In the genomic region with DNA sequence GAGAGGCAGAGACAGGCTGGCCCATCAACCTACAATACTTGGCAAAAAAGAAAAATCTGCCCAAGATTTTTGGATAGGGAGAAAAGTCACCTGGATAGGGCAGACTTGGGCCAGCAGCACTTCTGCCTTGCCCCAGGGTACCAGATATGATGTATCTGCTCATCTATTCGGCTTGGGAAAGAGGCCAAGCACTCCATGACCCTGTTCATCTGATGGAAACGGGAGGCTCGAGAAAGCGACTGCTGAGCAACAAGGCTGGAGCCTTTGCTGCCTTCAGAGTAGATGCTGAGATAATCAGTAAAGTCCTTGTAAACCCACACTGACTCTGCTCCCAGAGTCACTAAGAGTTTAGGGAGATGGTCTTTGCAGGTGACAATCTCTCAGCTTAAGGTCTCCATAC, we compare ENCODE assay signal across 8 mouse cellular contexts. TPM values are rescaled to one million over a fixed set of nuclear protein-coding genes. Genes with fewer than 3 reads are reported as not detected.
DNase-seq lines count a peak whose midpoint lies in the region; ATAC-seq lines count a peak whose summit lies in the region.

No protein-coding gene starts in this region.

- H3K4me1 ChIP-seq in kidney, embryonic 15.5 days = peaks cover 36% of the 10 kb centered on the region
- peaks cover 39% of the 10 kb centered on the region for H3K4me1 ChIP-seq in embryonic facial prominence, embryonic 10.5 days
- peaks cover 18% of the 10 kb centered on the region for H3K4me1 ChIP-seq in hindbrain, embryonic 14.5 days (replicated peaks; ENCODE audit: control insufficient read depth, insufficient read depth, low read length)
- H3K4me1 ChIP-seq in midbrain, embryonic 16.5 days (ENCODE audit: control insufficient read depth, insufficient read depth, low read length) = peaks cover 20% of the 10 kb centered on the region

- peak overlapping the region; percentile 50; the same call in 1 of the 2 replicates for H3K9ac ChIP-seq in kidney, embryonic 15.5 days
- peak overlapping the region; percentile 72 for H3K9ac ChIP-seq in hindbrain, embryonic 14.5 days
- peak overlapping the region; percentile 32; the same call in 1 of the 2 replicates for H3K9ac ChIP-seq in midbrain, embryonic 16.5 days (ENCODE audit: low read depth, low read length)

- peak overlapping the region; percentile 52 for H3K4me3 ChIP-seq in kidney, embryonic 15.5 days (replicated peaks)
- peak overlapping the region; percentile 70 for H3K4me3 ChIP-seq in embryonic facial prominence, embryonic 10.5 days
- H3K4me3 ChIP-seq in hindbrain, embryonic 14.5 days (replicated peaks; ENCODE audit: low read length) = peak overlapping the region; percentile 47
- peak overlapping the region; percentile 60 for H3K4me3 ChIP-seq in midbrain, embryonic 16.5 days (ENCODE audit: low read depth, low read length)

- H3K9me3 ChIP-seq in kidney, embryonic 15.5 days (replicated peaks) = no peaks in the 10 kb centered on the region
- peaks cover 4% of the 10 kb centered on the region; the same call in 1 of the 2 replicates for H3K9me3 ChIP-seq in embryonic facial prominence, embryonic 10.5 days
- H3K9me3 ChIP-seq in hindbrain, embryonic 14.5 days (ENCODE audit: control insufficient read depth, low read length) = no peaks in the 10 kb centered on the region
- H3K9me3 ChIP-seq in midbrain, embryonic 16.5 days (replicated peaks; ENCODE audit: control insufficient read depth, low read length, poor library complexity, severe bottlenecking) = no peaks in the 10 kb centered on the region; the same call in 1 of the 2 replicates

- 69% methylated on average over 4 of the region's 4 CpGs for WGBS in kidney, embryonic 15.5 days
- WGBS in embryonic facial prominence, embryonic 10.5 days = 91% methylated on average over 4 of the region's 4 CpGs
- 83% methylated on average over 4 of the region's 4 CpGs for WGBS in hindbrain, embryonic 14.5 days
- WGBS in midbrain, embryonic 16.5 days = 88% methylated on average over 4 of the region's 4 CpGs

- no peaks in the 10 kb centered on the region for H3K27me3 ChIP-seq in kidney, embryonic 15.5 days
- H3K27me3 ChIP-seq in embryonic facial prominence, embryonic 10.5 days (replicated peaks; ENCODE audit: low read depth, poor library complexity, severe bottlenecking) = no peaks in the 10 kb centered on the region
- no peaks in the 10 kb centered on the region for H3K27me3 ChIP-seq in hindbrain, embryonic 14.5 days (ENCODE audit: control insufficient read depth, insufficient read depth, low read length)
- H3K27me3 ChIP-seq in midbrain, embryonic 16.5 days (ENCODE audit: control insufficient read depth, insufficient read depth, low read depth, low read length) = no peaks in the 10 kb centered on the region

- H3K27ac ChIP-seq in kidney, embryonic 15.5 days = 0 out of 2 replicates have a peak overlapping the region, but pooled peaks have one; percentile 98
- peak overlapping the region; percentile 89; the same call in 1 of the 2 replicates for H3K27ac ChIP-seq in embryonic facial prominence, embryonic 10.5 days (replicated peaks)
- peak overlapping the region; percentile 81; the same call in 1 of the 2 replicates for H3K27ac ChIP-seq in hindbrain, embryonic 14.5 days
- 0 out of 2 replicates have a peak overlapping the region, but pooled peaks have one; percentile 14 for H3K27ac ChIP-seq in midbrain, embryonic 16.5 days (ENCODE audit: low read length)

- H3K4me2 ChIP-seq in kidney, embryonic 15.5 days = peak overlapping the region; percentile 82
- H3K4me2 ChIP-seq in hindbrain, embryonic 14.5 days (replicated peaks) = peak overlapping the region; percentile 79
- peak overlapping the region; percentile 60 for H3K4me2 ChIP-seq in midbrain, embryonic 16.5 days (ENCODE audit: low read length)

- DNase-seq in kidney, adult 9 months = no peak
- no peak for DNase-seq in embryonic facial prominence, embryonic 10.5 days (ENCODE audit: low spot score)
- no peak for DNase-seq in hindbrain, embryonic 14.5 days (ENCODE audit: low spot score)
- DNase-seq in thymus, postnatal 36 days = no peak
- DNase-seq in right cerebral cortex, postnatal 36 days (ENCODE audit: low spot score in 2 of 2) = no peak
- DNase-seq in gastrocnemius, postnatal 4 days (ENCODE audit: low spot score in 2 of 2) = no peak

- H3K36me3 ChIP-seq in kidney, embryonic 15.5 days = peaks cover 36% of the 10 kb centered on the region
- H3K36me3 ChIP-seq in embryonic facial prominence, embryonic 10.5 days (replicated peaks) = peaks cover 50% of the 10 kb centered on the region
- peaks cover 15% of the 10 kb centered on the region; the same call in 1 of the 2 replicates for H3K36me3 ChIP-seq in hindbrain, embryonic 14.5 days (replicated peaks; ENCODE audit: control insufficient read depth, insufficient read depth)
- peaks cover 5% of the 10 kb centered on the region for H3K36me3 ChIP-seq in midbrain, embryonic 16.5 days (ENCODE audit: control insufficient read depth, insufficient read depth, low read length)

- no peak for ATAC-seq in kidney, embryonic 15.5 days (replicated peaks; ENCODE audit: low FRiP score)
- no peak for ATAC-seq in hindbrain, embryonic 14.5 days (ENCODE audit: low FRiP score)
- ATAC-seq in midbrain, embryonic 16.5 days = no peak

RNA-seq across cellular contexts. Expression of a gene that starts 1.5 kb away (rescaled TPM):
- 696 and 764 TPM in 2 replicates for polyA plus RNA-seq in kidney, embryonic 15.5 days (2015; fragmentation: Nextera tagmentation; extraction: Ambion mirVana)
- polyA plus RNA-seq in embryonic facial prominence, embryonic 10.5 days (2016; fragmentation: Nextera tagmentation; extraction: Ambion mirVana) = 693 and 727 TPM in 2 replicates
- polyA plus RNA-seq in hindbrain, embryonic 14.5 days (2014; fragmentation: Nextera tagmentation; extraction: Ambion mirVana) = 1,408 and 1,660 TPM in 2 replicates
- polyA plus RNA-seq in midbrain, embryonic 16.5 days (2015; fragmentation: Nextera tagmentation; extraction: Ambion mirVana) = 901 and 1,233 TPM in 2 replicates
- total RNA-seq in gastrocnemius, postnatal 4 days (2021) = 100 to 1,000 TPM; 389 to 439 TPM

RNA-seq across cellular contexts. Expression of a gene that starts 1.6 kb away (rescaled TPM):
- 19.7 and 22.1 TPM in 2 replicates for polyA plus RNA-seq in kidney, embryonic 15.5 days (2015; fragmentation: Nextera tagmentation; extraction: Ambion mirVana)
- polyA plus RNA-seq in embryonic facial prominence, embryonic 10.5 days (2016; fragmentation: Nextera tagmentation; extraction: Ambion mirVana) = 19.8 and 20.7 TPM in 2 replicates
- 14.5 and 16.3 TPM in 2 replicates for polyA plus RNA-seq in hindbrain, embryonic 14.5 days (2014; fragmentation: Nextera tagmentation; extraction: Ambion mirVana)
- 13.0 and 13.7 TPM in 2 replicates for polyA plus RNA-seq in midbrain, embryonic 16.5 days (2015; fragmentation: Nextera tagmentation; extraction: Ambion mirVana)
- 1 to 10 TPM; 5.5 to 9.0 TPM for total RNA-seq in gastrocnemius, postnatal 4 days (2021)

RNA-seq across cellular contexts. Expression of a gene that starts 45.5 kb away (rescaled TPM):
- polyA plus RNA-seq in kidney, embryonic 15.5 days (2015; fragmentation: Nextera tagmentation; extraction: Ambion mirVana) = 51.3 and 53.6 TPM in 2 replicates
- polyA plus RNA-seq in embryonic facial prominence, embryonic 10.5 days (2016; fragmentation: Nextera tagmentation; extraction: Ambion mirVana) = 5.2 and 7.2 TPM in 2 replicates
- 7.5 and 10.1 TPM in 2 replicates for polyA plus RNA-seq in hindbrain, embryonic 14.5 days (2014; fragmentation: Nextera tagmentation; extraction: Ambion mirVana)
- 4.9 and 5.1 TPM in 2 replicates for polyA plus RNA-seq in midbrain, embryonic 16.5 days (2015; fragmentation: Nextera tagmentation; extraction: Ambion mirVana)
- 10 to 100 TPM; 11.7 to 16.9 TPM for total RNA-seq in gastrocnemius, postnatal 4 days (2021)

Comparison
In these comparisons a context has a peak if more than half of its experiments do, and no peak if none do; other contexts are left out.
1. H3K27ac ChIP-seq: peak in every context shown above with its lines; median percentile 98 in kidney, embryonic 15.5 days; 89 in embryonic facial prominence, embryonic 10.5 days; 81 in hindbrain, embryonic 14.5 days; 14 in midbrain, embryonic 16.5 days.